Comparison of ENCODE assay signal across 10 mouse cellular contexts in genomic region chr13:60125501-60126305, GRCm38 (mm10). TPM values are rescaled to one million over a fixed set of nuclear protein-coding genes. Genes with fewer than 3 reads are reported as not detected.
DNase-seq lines count a peak whose midpoint lies in the region; ATAC-seq lines count a peak whose summit lies in the region.
"Had no signal": no experiment of that assay in that cellular context is flagged by ENCODE, and none has a peak within 500 bp of the region (broad histone marks: within the 10 kb centered on the region; RNA-seq: fewer than 3 reads in every experiment).

No protein-coding gene starts in this region.

- H3K9ac ChIP-seq in heart, embryonic 13.5 days, result peak overlapping the region; percentile 25; the same call in 1 of the 2 replicates
- no peak overlapping the region for H3K9ac ChIP-seq in embryonic facial prominence, embryonic 15.5 days
- H3K9ac ChIP-seq in neural tube, embryonic 12.5 days, result no peak overlapping the region

- no peak overlapping the region for H3K4me3 ChIP-seq in heart, embryonic 13.5 days
- no peak overlapping the region for H3K4me3 ChIP-seq in embryonic facial prominence, embryonic 15.5 days (replicated peaks)
- peak overlapping the region; percentile 31 for H3K4me3 ChIP-seq in limb, embryonic 10.5 days
- H3K4me3 ChIP-seq in neural tube, embryonic 12.5 days, result no peak overlapping the region
- H3K4me3 ChIP-seq: layer of hippocampus, adult 2 months had no signal

- H3K27ac ChIP-seq in heart, embryonic 13.5 days (replicated peaks), result no peak overlapping the region
- no peak overlapping the region for H3K27ac ChIP-seq in embryonic facial prominence, embryonic 15.5 days (replicated peaks)
- peak overlapping the region; percentile 82 for H3K27ac ChIP-seq in limb, embryonic 10.5 days
- peak overlapping the region; percentile 64 for H3K27ac ChIP-seq in neural tube, embryonic 12.5 days
- H3K27ac ChIP-seq: layer of hippocampus, adult 2 months had no signal

- H3K4me2 ChIP-seq in heart, embryonic 13.5 days, result peak overlapping the region; percentile 27
- peak overlapping the region; percentile 19; the same call in 1 of the 2 replicates for H3K4me2 ChIP-seq in embryonic facial prominence, embryonic 15.5 days (replicated peaks)
- H3K4me2 ChIP-seq in neural tube, embryonic 12.5 days (replicated peaks), result peak overlapping the region; percentile 55

- WGBS in heart, embryonic 13.5 days, result 38% methylated on average over 13 of the region's 13 CpGs
- 26% methylated on average over 13 of the region's 13 CpGs for WGBS in embryonic facial prominence, embryonic 15.5 days
- 24% methylated on average over 13 of the region's 13 CpGs for WGBS in limb, embryonic 10.5 days
- 5% methylated on average over 13 of the region's 13 CpGs for WGBS in neural tube, embryonic 12.5 days

- intact Hi-C loops in heart, postnatal 14 days (cut with DNase I), result no loop called here

- no peaks in the 10 kb centered on the region for H3K36me3 ChIP-seq in heart, embryonic 13.5 days
- H3K36me3 ChIP-seq in embryonic facial prominence, embryonic 15.5 days, result no peaks in the 10 kb centered on the region
- H3K36me3 ChIP-seq in limb, embryonic 10.5 days, result no peaks in the 10 kb centered on the region
- H3K36me3 ChIP-seq in neural tube, embryonic 12.5 days, result no peaks in the 10 kb centered on the region

- no peak for ATAC-seq in heart, embryonic 13.5 days (ENCODE audit: extremely low read depth, insufficient number of reproducible peaks, low FRiP score, low TSS enrichment)
- ATAC-seq in embryonic facial prominence, embryonic 15.5 days (ENCODE audit: insufficient number of reproducible peaks, low FRiP score, low TSS enrichment, low read depth), result no peak
- peak; percentile 61 for ATAC-seq in neural tube, embryonic 12.5 days (ENCODE audit: low FRiP score, low read depth)

- DNase-seq in heart, postnatal 14 days, result no peak
- no peak for DNase-seq in limb, embryonic 10.5 days (ENCODE audit: low spot score)
- DNase-seq in layer of hippocampus, adult 8-10 months (ENCODE audit: low spot score in 2 of 2), result no peak
- no peak for DNase-seq in adipocyte (ENCODE audit: low spot score)
- DNase-seq in gastrocnemius, postnatal 4 days (ENCODE audit: low spot score in 2 of 2), result no peak
- DNase-seq: heart, postnatal 36 days had no signal

- H3K4me1 ChIP-seq in heart, embryonic 13.5 days, result peaks cover 25% of the 10 kb centered on the region
- peaks cover 12% of the 10 kb centered on the region for H3K4me1 ChIP-seq in embryonic facial prominence, embryonic 15.5 days
- peaks cover 83% of the 10 kb centered on the region for H3K4me1 ChIP-seq in limb, embryonic 10.5 days
- H3K4me1 ChIP-seq in neural tube, embryonic 12.5 days, result peaks cover 62% of the 10 kb centered on the region

- no peaks in the 10 kb centered on the region for H3K9me3 ChIP-seq in heart, embryonic 13.5 days
- no peaks in the 10 kb centered on the region; the same call in 1 of the 2 replicates for H3K9me3 ChIP-seq in embryonic facial prominence, embryonic 15.5 days (replicated peaks)
- H3K9me3 ChIP-seq in limb, embryonic 10.5 days (replicated peaks), result no peaks in the 10 kb centered on the region
- H3K9me3 ChIP-seq in neural tube, embryonic 12.5 days, result 0 out of 2 replicates have a peak, but pooled peaks cover 4% of the 10 kb centered on the region

- H3K27me3 ChIP-seq in heart, embryonic 13.5 days (replicated peaks), result peaks cover 7% of the 10 kb centered on the region; the same call in 1 of the 2 replicates
- no peaks in the 10 kb centered on the region for H3K27me3 ChIP-seq in embryonic facial prominence, embryonic 15.5 days
- H3K27me3 ChIP-seq in limb, embryonic 10.5 days (ENCODE audit: low read depth, poor library complexity, severe bottlenecking), result 0 out of 2 replicates have a peak, but pooled peaks cover 13% of the 10 kb centered on the region
- H3K27me3 ChIP-seq in neural tube, embryonic 12.5 days (replicated peaks), result no peaks in the 10 kb centered on the region; the same call in 1 of the 2 replicates

RNA-seq across cellular contexts. Expression of gene Gas1, which starts 51.5 kb away (rescaled TPM):
- 26.2 and 30.3 TPM in 2 replicates for polyA plus RNA-seq in heart, embryonic 13.5 days (2015; fragmentation: Nextera tagmentation; extraction: Ambion mirVana)
- total RNA-seq in heart, postnatal 14 days (2021), result 10 to 100 TPM; 56.7 to 60.4 TPM
- polyA plus RNA-seq in embryonic facial prominence, embryonic 15.5 days (2015; fragmentation: Nextera tagmentation; extraction: Ambion mirVana), result 236 and 242 TPM in 2 replicates
- 143 and 161 TPM in 2 replicates for polyA plus RNA-seq in limb, embryonic 10.5 days (2016; fragmentation: Nextera tagmentation; extraction: Ambion mirVana)
- 153 and 168 TPM in 2 replicates for polyA plus RNA-seq in neural tube, embryonic 12.5 days (2016; fragmentation: Nextera tagmentation; extraction: Ambion mirVana)
- 1 to 10 TPM; 7.3 to 9.0 (median 8.2) TPM for total RNA-seq in layer of hippocampus, adult 8-10 months (2022)
- 100 to 1,000 TPM; 110 to 125 TPM for total RNA-seq in gastrocnemius, postnatal 4 days (2021)

Comparison
In these comparisons a context has a peak if more than half of its experiments do, and no peak if none do; other contexts are left out.
1. H3K27ac ChIP-seq: peak in limb, embryonic 10.5 days (single experiment) and neural tube, embryonic 12.5 days (single experiment); none in heart, embryonic 13.5 days (single experiment) and embryonic facial prominence, embryonic 15.5 days (single experiment).
2. Peak in every context shown above with its lines, with median percentiles within 50 percentile points of each other: H3K4me2 ChIP-seq.